Mouse (Mus musculus) forebrain, embryonic 14.5 days (tissue): ENCODE results near the gene Zbtb7b. TPM values are rescaled to one million over a fixed set of nuclear protein-coding genes. Genes with fewer than 3 reads are reported as not detected.

Source experiments
- ATAC-seq: fragments of 200-750 bp; cut with Nextera tagmentation; 2 replicates; pipeline ENCODE4 v1.8.0; 2017; ENCODE audit warnings: mild to moderate bottlenecking, moderate library complexity
- DNase-seq: peaks from one replicate; pipeline ENCODE4 v3.0.0-alpha.2; 2015; ENCODE audit warnings: low spot score
- H3K27ac ChIP-seq: fragments of 300-500 bp; sonication (generic); 2 replicates; pipeline ENCODE4 v1.5.1; 2014; ENCODE audit warnings: low read depth, mild to moderate bottlenecking, control low read depth, low read length, moderate library complexity
- H3K27me3 ChIP-seq: fragments of 300-500 bp; sonication (generic); replicated peaks from 2 replicates; pipeline ENCODE4 v1.6.1; 2014; ENCODE audit warnings: low read length, control low read depth, mixed read lengths; ENCODE audit not compliant: control insufficient read depth, insufficient read depth
- H3K36me3 ChIP-seq: fragments of 300-500 bp; sonication (generic); 2 replicates; pipeline ENCODE4 v1.6.1; 2014; ENCODE audit warnings: low read length, control low read depth; ENCODE audit not compliant: control insufficient read depth, insufficient read depth
- H3K4me1 ChIP-seq: fragments of 300-500 bp; sonication (generic); 2 replicates; pipeline ENCODE4 v1.6.1; 2014; ENCODE audit warnings: antibody characterized with exemption, low read length, control low read depth; ENCODE audit not compliant: control insufficient read depth, insufficient read depth
- H3K4me2 ChIP-seq: fragments of 300-500 bp; sonication (generic); 2 replicates; pipeline ENCODE4 v1.6.1; 2014; ENCODE audit warnings: mild to moderate bottlenecking, control low read depth, low read length
- H3K4me3 ChIP-seq: fragments of 300-500 bp; sonication (generic); 2 replicates; pipeline ENCODE4 v1.5.1; 2014; ENCODE audit warnings: low read depth, low read length, control low read depth
- H3K9ac ChIP-seq: fragments of 300-500 bp; sonication (generic); 2 replicates; pipeline ENCODE4 v1.6.1; 2014; ENCODE audit warnings: mild to moderate bottlenecking, low read length, control low read depth, moderate library complexity
- H3K9me3 ChIP-seq: fragments of 300-500 bp; sonication (generic); replicated peaks from 2 replicates; pipeline ENCODE4 v1.6.1; 2016; ENCODE audit warnings: low read length, control low read depth, mixed read lengths; ENCODE audit not compliant: control insufficient read depth
- WGBS: fragments of 180-500 bp; shearing (Covaris S2); extraction: QIAGEN DNeasy Blood & Tissue Kit; methylation state at CpG from one replicate; pipeline ENCODE4 v1.1.7; 2014; 5-methylcytosine and 5-hydroxymethylcytosine counted together
- polyA plus RNA-seq: library from polyadenylated mRNA; unstranded; fragments of >200 nt; fragmentation: Nextera tagmentation; extraction: Ambion mirVana; gene quantifications from 2 replicates; pipeline ENCODE4 v1.2.1, GENCODE M21; 2014

Gene Zbtb7b
- polyA plus RNA-seq, 1 experiment from 2014 or later: 0.28 TPM

DNA sequence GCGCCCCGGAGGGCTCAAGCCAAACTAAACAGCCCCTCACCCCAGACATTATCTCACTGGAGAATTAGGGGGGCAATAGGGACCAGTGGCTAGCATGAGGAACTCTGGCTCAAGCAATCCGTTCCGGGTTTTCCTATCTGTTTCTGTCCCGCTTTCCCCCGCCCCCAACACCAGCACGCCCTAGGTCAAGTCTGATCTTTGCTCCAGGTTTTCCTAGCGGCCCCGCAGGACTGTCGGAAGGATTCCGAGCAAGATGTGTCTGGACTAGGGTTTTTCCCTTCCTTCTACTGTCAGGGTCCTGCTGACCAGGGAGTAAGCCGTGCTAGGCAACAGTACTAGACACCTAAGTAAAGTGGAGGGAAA, 299 bp upstream of the Zbtb7b start:
- H3K9me3 ChIP-seq: no peaks in the 10 kb centered on the region
- peak overlapping the region; percentile 51 for H3K9ac ChIP-seq
- H3K4me3 ChIP-seq: peak overlapping the region; percentile 36
- H3K27me3 ChIP-seq: peaks cover 18% of the 10 kb centered on the region
- no peak overlapping the region; the same call in 1 of the 2 replicates for H3K27ac ChIP-seq
- WGBS: under 1% methylated on average over 10 of the region's 12 CpGs
- DNase-seq (peak; percentile 82), ATAC-seq (no peak)
- H3K4me1 ChIP-seq: peaks cover 44% of the 10 kb centered on the region
- peak overlapping the region; percentile 99 for H3K4me2 ChIP-seq
- H3K36me3 ChIP-seq: no peaks in the 10 kb centered on the region

DNA sequence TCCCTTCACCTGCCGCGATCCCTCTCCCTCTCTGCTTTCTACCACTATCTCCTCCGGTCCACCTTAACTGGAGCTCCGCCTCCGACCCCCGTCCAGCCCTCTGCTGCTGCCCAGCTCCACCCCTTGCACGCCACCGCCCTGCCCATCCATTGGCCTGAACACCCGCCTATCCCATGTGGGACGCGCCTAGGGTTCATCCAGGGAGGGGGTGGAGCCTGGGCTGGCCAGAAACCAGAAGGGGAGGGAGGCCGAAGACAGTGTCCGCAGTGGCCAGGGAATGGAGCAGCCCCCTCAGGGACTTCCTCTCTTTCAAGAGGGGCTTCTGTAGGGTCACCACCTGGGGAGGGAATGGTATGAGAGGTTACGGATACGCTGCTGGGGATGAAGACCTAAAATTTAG, 971 bp downstream of the Zbtb7b start:
- Histone ChIP-seq H3K4me2 (peak overlapping the region; percentile 99), H3K9ac (peak overlapping the region; percentile 51), H3K4me3 (peak overlapping the region; percentile 36), H3K4me1 (peaks cover 44% of the 10 kb centered on the region), H3K9me3 (no peaks in the 10 kb centered on the region), H3K36me3 (no peaks in the 10 kb centered on the region), H3K27ac (peak overlapping the region; percentile 49; the same call in 1 of the 2 replicates), H3K27me3 (peaks cover 18% of the 10 kb centered on the region)
- ATAC-seq (peak; percentile 92), DNase-seq (peak; percentile 96)
- WGBS: 0% methylated on average over 15 of the region's 15 CpGs

DNA sequence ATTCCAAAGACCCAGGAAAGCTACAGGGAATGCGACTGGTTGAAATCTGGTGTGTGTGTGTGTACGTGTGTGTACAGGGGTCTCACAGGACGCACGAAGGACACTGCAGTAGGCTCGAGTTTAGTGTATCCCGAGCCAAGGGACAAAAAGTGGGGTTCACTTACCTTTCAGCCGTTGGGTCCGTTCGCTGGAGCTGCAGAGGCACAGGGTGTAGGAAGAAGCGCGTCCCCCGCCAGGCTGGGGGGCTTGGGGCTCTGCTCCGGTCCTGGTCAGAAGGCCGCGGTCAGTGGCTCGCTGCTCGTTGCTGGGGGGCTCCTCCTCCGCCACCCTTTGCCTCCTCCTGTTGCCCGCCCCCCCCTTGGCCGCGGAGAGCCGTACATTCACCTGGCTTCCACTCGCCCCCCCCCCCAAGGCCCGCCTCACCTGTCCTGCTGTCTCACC, 1.7 kb downstream of the Zbtb7b start:
- peaks cover 18% of the 10 kb centered on the region for H3K27me3 ChIP-seq
- WGBS: 1% methylated on average over 22 of the region's 24 CpGs
- H3K9ac ChIP-seq: peak overlapping the region; percentile 66; the same call in 1 of the 2 replicates
- peak overlapping the region; percentile 36 for H3K4me3 ChIP-seq
- no peak for ATAC-seq
- no peak for DNase-seq
- H3K9me3 ChIP-seq: no peaks in the 10 kb centered on the region
- peaks cover 44% of the 10 kb centered on the region for H3K4me1 ChIP-seq
- no peaks in the 10 kb centered on the region for H3K36me3 ChIP-seq
- H3K4me2 ChIP-seq: peak overlapping the region; percentile 99
- H3K27ac ChIP-seq: no peak overlapping the region

DNA sequence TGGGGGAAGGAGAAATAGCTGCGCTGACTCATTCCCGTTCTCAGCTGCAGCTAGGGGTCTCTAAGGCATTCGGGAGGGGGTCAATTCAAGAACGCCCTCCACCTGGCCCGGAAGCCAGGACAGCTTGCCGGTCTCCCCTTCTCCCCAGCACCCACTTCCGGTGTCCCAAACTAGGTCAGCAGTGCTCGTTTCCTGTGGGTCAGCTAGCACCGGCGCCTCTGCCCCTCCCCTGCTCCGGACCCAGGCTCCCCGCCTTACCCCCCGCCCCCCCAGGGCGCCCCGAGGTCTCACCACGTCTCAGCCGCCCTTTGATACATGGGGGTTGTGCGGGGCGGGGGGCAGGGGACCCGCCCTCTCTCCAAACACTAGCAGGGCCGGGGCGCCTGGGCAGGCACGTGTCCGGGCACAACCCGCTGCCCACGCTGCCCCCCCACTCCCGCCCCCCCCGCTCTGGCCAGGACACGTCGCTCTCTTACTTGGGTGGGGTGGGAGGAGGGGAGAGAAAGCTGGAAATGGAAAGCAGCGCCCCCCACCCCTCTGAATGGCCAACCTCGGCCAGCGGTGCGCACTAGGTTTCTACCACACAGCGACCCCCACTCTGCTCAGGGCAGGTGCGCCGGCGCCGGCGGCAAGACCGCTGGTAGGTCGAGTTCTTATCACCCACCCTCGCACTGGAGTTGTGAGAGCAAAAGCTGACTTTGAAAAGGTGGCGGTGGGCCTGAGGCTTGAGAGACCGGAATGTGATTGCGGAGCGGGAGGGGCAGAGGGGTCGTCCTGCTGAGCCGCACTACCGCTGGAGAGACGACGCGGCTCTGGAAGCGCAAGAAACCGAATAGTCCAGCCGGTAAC, 2.7 kb downstream of the Zbtb7b start:
- Histone ChIP-seq H3K9ac (peak overlapping the region; percentile 66), H3K27me3 (peaks cover 18% of the 10 kb centered on the region), H3K4me2 (peak overlapping the region; percentile 99), H3K36me3 (no peaks in the 10 kb centered on the region), H3K27ac (no peak overlapping the region), H3K4me3 (peak overlapping the region; percentile 36), H3K9me3 (no peaks in the 10 kb centered on the region), H3K4me1 (peaks cover 44% of the 10 kb centered on the region)
- no peak for ATAC-seq
- DNase-seq: peak; percentile 33
- under 1% methylated on average over 56 of the region's 56 CpGs for WGBS

DNA sequence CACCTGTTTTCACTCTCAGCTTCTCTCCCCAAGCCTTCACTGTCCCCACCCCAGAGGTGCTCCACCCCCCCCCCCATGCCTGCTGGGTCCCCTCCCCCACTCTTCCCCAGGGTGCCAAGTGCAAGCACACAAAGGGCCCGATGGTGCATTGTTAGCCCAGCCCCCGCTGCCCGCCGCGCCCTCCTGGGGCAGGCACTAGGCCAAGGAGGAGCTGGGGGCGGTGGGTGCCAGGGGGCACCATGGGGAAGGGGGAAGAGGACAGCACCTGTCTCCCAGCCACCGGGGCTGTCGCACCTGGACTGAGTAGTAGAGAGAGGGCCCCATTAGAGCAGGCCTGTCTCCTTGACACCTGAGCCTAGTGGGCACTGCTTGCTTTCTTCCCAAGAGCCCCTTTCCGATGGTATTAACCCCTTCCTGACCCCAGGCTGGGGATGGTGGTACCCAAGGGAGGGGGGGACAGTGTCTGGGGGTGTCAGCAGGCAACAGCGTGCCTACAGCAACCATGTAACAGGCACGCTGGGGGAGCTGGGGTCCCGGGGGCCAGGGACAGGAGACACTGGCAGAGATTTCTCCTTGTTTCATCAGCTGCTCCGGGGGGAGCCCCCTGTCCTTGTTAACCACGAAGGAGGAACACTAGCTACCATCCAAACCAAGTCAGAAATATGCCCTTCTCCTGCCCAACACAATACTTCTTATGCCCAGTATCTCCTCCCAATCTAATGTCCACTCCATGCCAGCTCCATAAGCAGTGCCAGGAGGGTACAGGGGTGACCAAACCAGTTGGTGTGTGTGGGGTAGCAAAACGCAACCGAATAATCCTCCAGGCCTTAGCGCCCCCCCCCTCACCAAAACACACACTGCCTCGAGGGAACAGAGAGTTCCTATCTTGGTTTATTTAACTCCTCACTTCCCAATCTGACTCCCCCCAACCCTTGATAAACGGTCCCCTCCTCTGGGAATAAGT, 3.6 kb downstream of the Zbtb7b start:
- H3K27ac ChIP-seq: no peak overlapping the region
- no peaks in the 10 kb centered on the region for H3K36me3 ChIP-seq
- H3K9ac ChIP-seq: peak overlapping the region; percentile 66
- H3K4me3 ChIP-seq: peak overlapping the region; percentile 36
- peak overlapping the region; percentile 99 for H3K4me2 ChIP-seq
- peaks cover 16% of the 10 kb centered on the region for H3K27me3 ChIP-seq
- ATAC-seq (no peak), DNase-seq (no peak)
- no peaks in the 10 kb centered on the region for H3K9me3 ChIP-seq
- WGBS: 10% methylated on average over 19 of the region's 19 CpGs
- peaks cover 44% of the 10 kb centered on the region for H3K4me1 ChIP-seq

DNA sequence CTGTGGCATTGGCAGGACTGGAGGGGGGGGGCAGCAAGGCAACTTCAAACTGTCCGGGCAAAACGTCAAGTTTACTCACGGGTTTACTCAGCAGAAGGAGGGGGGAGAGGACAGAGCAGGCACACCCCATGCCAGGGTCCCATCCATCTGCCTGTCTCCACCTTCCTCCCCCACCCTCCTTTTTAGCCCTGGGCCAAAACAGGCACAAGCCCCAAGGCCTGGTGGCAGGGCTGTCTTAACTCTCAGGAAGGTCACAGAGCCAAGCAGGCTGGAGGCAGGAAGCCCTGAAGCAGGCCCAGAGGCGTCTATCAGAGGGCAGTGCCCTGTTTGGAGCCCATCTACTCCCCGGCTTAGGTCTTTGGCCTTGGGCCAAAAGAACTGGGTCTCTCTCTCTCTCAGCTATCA, 4.5 kb downstream of the Zbtb7b start:
- Histone ChIP-seq H3K4me1 (peaks cover 36% of the 10 kb centered on the region), H3K9ac (no peak overlapping the region), H3K9me3 (no peaks in the 10 kb centered on the region), H3K4me3 (no peak overlapping the region), H3K4me2 (no peak overlapping the region), H3K27ac (no peak overlapping the region), H3K27me3 (peaks cover 9% of the 10 kb centered on the region), H3K36me3 (no peaks in the 10 kb centered on the region)
- WGBS: 50% methylated on average over 5 of the region's 5 CpGs
- no peak for ATAC-seq
- DNase-seq: peak; percentile 22

DNA sequence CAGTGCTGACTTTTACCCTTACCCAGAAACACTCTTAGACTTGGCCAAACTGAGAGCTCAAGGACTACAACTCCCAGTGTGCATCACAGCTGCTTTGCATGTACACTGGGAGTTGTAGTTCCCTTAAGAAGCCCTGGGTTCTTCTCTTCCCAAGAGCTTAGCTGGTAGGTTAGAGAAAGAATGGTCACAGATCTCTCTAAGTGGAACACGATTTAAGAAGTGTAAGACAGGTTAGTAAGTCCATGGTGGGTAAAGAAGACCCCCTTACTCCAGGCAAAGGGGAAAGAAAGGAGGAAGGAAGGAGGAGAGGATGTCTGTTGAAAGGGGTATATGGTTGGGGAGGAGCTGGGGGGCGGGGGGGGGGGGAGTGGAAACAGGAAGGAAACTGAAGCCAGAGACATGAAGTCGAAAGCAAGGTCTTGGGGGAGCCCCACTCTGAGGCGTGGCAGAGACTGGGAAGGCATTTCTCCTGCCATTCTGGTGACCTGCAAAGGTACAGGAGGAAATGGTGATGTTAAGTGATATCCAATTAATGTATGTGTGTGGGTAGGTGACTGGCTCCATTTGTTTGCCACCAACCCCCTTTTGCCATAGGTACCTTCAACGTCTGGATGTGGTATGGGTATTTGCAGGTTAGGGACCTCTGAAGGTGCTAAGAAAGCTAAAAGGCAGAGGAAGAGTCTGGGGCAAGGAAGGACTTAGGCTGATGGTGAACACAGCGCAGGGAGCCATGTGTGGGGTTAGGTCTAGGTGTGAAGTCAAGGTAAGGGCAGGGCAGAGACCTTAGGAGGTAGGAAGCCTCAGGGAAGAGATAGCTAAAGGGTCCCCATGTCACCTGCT, 5.5 kb downstream of the Zbtb7b start:
- no peaks in the 10 kb centered on the region for H3K9me3 ChIP-seq
- H3K27ac ChIP-seq: no peak overlapping the region
- H3K4me3 ChIP-seq: no peak overlapping the region
- ATAC-seq (no peak; the same call in 1 of the 2 replicates), DNase-seq (peak; percentile 84)
- no peak overlapping the region for H3K4me2 ChIP-seq
- peaks cover 29% of the 10 kb centered on the region for H3K4me1 ChIP-seq
- WGBS: 68% methylated on average over 6 of the region's 6 CpGs
- H3K36me3 ChIP-seq: no peaks in the 10 kb centered on the region
- peaks cover 8% of the 10 kb centered on the region; the same call in 1 of the 2 replicates for H3K27me3 ChIP-seq
- H3K9ac ChIP-seq: no peak overlapping the region
